Mouse (Mus musculus): ENCODE results near the gene Ss18l1.

GRCm38 (mm10) chr2:180022751-180023150 lies 19.6 kb upstream of the Ss18l1 start:
- TF ChIP-seq GATA1 (IDR thresholded peaks at IDR 0.05; ENCODE audit: low read length), result no peak
- TF ChIP-seq TAL1 (IDR thresholded peaks at IDR 0.05; ENCODE audit: low read length), result no peak
